Mouse (Mus musculus) left cerebral cortex, postnatal 14 days (tissue): Measurements from ENCODE around the gene Selenbp2. TPM values are rescaled to one million over a fixed set of nuclear protein-coding genes. Genes with fewer than 3 reads are reported as not detected.
"Not testable (repeated sequence)": the region's sequence is repeated elsewhere in the genome, so short reads cannot be mapped to it uniquely, and the experiment has no call there.

Experiments used
- DNase-seq, 2 experiments: peaks; one replicate each; pipeline ENCODE4 v3.0.0; 2021 to 2022; ENCODE audit warnings: low spot score in 2 of 2, mixed read lengths in 1 of 2
- intact Hi-C: fragments of 180-260 bp; cut with DNase I; formaldehyde crosslinking; loops from one replicate; pipeline ENCODE4 v1.15.1; 2025
- long read RNA-seq, 2 experiments: library from polyadenylated mRNA; stranded (forward); transcript quantifications; one replicate each; pipeline ENCODE4 v2.0.0; 2021
- total RNA-seq, 2 experiments: library from RNA; stranded (reverse); gene quantifications; 2 replicates each; pipeline ENCODE4 v1.2.3; 2021

Selenbp2 gene
- total RNA-seq, result not detected
- long read RNA-seq, experiment 1, result 0 reads
- long read RNA-seq, experiment 2, result 0 reads

DNA sequence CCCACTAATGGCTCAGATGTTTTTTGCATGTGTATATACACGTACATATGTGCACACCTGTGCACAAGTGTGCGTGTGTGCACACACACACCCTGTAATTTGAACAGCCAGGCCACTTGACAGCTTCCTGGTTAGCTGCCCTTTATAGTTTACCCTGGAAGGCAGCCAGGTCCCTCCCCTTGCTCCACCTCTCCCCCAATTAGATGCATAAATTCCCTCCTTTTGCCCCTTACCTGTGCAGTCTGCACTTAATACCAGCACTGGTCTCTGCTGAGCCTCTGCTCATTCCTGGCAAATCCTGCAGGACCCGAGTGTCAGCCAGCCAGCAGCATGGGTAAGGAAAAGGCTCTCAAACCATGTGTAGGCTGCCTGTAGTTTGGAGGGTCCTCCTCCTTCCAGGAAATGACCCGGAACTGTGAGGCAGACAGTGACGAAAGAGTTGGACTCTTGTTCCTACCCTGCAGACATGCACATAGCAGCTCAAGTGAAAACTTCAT is at the start of gene Selenbp2:
Gene Selenbp2, plus strand, starts transcription at position 228 of the 497 bp plus-strand sequence.
- no peak for DNase-seq
- intact Hi-C loops, result no loop called here

DNA sequence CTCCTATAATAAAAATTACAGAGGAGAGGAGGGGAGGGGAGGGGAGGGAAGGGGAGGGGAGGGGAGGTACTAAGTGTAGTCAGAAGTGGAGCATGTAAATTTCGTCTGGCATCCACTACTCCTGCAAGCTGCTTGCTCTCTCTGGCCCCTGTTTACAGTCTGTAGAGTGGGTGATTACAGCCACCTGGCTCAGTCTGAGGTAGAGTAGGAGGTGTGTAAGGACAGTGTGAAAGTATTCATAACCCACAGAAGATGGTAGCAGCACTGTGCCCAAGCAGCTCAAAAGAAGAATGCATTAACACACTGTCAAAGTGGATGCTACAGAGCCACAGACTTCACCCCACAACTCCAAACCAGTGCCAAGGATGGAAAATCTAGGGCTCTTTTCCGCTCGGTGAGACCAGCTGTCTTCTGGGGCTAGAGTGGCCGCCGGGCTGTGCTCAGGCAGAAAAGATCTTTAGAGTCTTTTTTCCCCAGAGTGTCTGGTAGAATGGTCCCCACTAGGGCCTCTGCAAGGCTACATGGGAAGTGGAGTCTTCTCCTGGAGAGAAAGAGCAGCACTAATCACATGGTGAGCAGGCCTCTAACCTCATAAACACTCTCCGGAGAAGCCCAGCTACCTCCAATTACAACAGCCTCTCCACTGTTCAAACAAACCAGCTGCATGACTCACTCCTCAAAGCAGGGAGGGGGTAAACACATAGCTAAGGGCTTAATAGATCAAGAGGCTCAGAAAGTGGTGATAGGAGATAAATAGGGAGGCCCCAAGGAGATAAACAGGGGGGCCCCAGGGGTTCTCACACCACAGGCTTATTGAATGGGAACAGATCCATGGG is 44.4 kb upstream of the Selenbp2 start:
- intact Hi-C loops, result no loop called here
- peak in 1 of 2 experiments; percentile 7 for DNase-seq

DNA sequence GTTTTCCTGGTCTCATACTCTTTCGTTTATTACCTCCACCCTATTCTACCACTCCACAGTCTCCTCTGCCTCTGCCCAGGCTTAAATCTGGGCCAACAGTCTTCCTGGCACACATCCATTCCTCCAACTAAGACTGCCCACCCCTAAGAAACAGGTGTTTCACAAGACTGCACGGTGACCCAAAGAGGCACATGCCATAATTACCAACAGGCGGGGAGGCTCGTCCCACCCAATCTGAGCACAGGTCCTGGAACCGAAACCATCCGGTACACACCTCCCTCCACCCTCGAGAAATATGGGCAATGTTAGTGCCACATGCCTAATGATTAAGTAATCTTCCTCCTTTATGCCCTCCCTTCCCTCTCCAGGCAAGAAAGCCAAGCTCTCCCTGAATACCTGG is 42.9 kb upstream of the Selenbp2 start:
- DNase-seq, result no peak
- intact Hi-C loops, result no loop called here

DNA sequence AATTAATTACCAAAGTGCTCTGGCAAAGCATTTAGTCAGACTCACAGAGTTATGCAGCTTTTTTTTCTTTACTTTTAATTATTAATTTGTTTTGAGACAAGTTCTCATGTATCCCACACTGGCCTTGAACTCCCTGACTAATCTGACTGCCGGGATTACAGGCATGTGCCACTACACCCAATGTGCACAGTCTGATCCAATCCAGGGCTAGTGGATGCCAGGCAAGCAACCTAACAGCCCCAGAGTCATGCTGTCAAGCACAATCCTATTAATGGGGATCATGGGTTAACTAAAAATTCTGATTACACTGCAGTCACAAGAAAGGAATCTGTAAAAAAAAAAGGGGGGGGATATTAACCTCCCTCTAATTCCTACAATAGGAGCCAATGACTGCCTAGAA is 39.4 kb upstream of the Selenbp2 start:
- DNase-seq, intact Hi-C loops: not testable (repeated sequence)

DNA sequence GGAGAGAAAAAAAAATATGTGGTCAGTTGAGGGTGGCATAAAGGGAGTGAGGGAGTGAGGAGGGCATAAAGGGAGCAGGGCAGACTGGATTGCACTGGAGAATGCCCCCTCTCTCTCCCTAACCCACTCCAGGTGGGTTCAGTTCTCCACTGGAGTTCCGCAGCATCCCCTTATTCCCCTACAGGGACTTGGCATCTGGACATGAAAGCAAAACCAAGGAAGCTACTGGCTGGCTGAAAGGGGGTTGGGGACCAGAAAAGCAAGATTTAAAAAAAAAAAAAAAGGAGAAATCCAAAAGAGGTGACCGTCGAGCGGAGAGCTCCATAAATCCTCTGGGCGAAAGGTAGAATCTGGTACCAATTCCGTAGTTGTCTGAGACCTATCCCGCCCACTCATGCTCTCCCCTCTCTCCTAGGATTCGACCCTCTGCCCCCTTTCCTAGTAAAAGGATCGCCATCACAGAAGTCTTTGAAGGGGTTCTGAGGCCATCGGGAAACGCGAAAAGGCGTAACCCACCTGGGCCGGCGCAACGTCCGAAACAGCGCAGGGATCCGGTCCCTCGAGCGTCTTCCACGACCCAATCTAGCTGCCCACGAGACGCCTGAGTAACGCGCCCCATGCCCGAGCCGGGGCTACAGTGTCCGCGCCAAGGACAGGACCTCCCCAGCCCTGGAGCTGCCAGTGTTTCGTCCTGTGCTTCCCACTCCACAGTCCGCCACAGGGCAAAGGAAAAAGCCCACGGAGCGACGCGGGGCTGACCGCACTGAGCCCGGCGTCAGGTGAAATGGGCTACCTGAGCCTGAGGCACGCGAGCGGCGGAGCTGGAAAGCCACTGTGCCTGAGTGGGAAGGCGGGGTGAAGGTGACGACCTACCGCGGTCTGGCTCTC is 35.3 kb upstream of the Selenbp2 start:
- DNase-seq, intact Hi-C loops: not testable (repeated sequence)

DNA sequence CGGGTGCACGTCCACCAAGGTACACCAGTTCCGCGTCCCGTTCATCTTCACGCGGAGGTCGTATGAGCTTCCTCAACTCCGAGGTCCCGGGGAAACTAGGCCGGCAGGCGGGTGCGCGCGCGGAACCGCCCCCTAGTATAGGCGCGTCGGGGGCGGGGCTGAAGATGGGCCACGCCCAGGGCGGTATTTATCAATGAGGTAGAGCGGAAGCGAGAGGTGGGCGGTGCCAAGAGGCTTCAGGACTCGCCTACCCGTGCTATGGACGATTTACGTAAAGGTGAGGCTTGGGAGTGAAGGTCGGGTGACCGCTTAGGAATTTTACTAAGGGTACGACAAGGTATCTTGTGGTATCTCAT is 34.6 kb upstream of the Selenbp2 start, which contains the start of gene Tuft1:
Gene Tuft1, minus strand, starts transcription at position 133 of the 356 bp plus-strand sequence.
- intact Hi-C loops, result not testable (repeated sequence)
- DNase-seq, result peak; percentile 12 to 47

DNA sequence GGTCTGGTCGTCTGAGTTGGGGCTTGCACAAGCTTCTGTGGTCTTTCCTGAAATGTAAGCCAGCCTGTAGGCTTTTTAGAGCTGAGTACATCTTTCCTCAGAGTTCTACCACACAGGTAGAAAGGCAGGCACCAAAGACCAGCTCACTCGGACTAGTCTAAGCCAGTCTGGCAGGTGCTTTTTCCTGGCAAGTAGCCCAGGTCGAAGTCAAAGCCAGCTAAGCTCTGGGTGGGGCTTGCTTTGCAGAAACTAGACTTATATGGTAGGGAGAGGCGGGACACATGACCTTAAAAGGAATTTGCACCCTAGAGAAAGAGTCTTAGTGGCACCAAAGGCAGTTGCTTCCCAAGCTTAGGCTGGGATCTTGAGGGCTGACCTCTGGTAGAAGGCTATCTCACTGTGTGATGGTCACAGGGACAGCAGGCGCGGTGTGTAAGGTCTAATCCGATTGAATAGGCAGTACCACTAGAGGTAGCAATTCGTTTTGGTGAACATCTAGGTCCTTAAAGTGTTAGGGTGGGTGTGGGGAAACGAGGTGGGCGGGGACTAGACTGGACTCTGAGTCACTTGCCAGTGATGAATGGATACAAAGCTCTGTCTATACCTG is 34.1 kb upstream of the Selenbp2 start:
- DNase-seq, intact Hi-C loops: not testable (repeated sequence)

DNA sequence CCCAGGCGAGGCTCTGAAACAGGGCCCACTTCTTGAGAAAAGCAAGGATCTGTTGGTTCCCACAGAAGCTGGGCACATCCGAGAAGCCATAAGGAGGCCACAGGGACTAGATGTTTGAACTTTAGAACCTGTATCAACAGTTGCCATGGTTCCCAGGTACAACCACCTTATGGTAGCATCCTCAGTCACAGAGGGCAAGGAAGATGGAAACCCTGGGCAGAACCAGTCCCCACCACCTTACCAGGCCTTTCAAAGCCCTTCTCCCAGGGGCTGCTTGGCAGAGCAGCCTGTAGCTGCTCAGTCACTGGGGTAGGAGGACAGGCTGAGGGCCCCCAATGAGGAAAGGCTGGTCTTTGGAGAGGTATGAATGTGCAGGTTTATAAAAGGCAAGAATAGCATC is 32.5 kb upstream of the Selenbp2 start:
- DNase-seq, intact Hi-C loops: not testable (repeated sequence)

DNA sequence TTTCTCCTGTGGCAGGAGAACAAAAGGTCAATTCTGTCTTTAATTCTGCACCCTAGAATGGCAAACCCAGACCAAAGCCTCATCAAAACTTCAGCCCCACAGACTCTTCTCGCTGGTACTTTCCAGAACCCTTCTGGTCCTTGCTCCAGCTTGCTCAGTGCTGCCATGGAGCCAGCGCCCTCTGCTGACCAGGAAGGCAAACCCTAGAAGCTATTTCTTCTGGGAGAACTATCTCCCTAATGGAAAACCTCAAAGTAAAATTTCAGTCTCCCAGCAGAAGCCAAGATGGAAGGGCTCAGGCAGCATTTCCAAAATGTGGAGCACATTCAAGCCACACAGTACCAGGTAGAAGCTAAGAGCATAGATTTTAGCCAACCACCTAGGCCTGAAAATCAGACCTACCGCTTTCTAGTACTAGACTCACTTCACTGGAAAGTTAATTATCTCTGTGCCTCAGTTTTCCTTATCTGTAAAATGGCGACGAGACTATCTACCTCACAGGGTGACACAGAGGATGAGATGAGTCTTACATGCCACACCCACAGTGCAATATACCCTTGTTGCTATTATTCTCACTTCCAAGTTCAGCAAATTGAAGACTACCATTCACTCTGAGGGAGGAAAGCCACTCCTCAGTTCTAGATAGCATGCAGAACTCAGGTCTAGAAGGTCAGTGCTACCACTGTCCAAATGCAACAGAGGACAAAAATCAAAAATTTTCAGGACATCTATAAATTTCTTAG is 28.1 kb upstream of the Selenbp2 start:
- intact Hi-C loops, result not testable (repeated sequence)

DNA sequence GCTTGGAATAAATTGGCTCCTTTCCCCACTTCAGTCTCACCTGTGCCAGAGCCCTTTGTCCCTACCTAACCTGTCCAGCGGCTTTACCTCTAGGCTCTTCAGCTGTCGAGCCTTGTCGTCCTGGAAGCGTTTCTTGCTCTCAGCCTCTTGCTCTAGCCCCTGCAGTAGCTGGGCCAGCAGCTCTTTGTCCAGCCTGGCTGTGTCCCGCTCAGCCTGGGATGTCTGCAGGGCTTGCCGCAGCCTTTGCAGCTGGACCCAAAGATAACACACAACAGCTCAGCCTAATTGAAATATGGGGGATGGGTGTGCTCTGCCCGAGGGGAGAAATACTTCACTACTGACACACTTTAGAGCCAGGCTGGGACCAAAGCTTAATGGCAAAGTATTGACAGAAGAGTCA is 27.5 kb upstream of the Selenbp2 start:
- DNase-seq, intact Hi-C loops: not testable (repeated sequence)

More for the DNA sequence above, 28.1 kb upstream of the Selenbp2 start:
- DNase-seq, result not testable (repeated sequence)

DNA sequence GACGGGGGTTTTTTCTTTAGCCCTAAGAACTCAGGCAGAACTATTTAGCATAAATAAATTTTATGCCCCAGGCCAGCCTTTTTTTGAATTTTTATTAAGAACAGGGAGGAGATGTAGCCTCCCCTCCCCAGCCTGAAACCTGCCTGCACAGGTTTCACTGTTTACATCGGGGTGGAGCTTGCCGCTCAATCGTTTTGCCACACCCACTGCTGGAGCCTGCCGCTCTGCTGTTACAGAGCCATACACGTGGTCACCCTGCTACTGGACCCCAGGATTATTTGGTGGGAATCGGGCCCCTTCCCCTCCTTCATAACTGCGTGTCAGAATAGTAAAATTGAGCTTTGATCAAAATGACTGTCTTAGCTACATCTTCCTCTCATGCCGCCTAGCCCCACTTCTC is 18.3 kb upstream of the Selenbp2 start:
- DNase-seq, intact Hi-C loops: not testable (repeated sequence)

DNA sequence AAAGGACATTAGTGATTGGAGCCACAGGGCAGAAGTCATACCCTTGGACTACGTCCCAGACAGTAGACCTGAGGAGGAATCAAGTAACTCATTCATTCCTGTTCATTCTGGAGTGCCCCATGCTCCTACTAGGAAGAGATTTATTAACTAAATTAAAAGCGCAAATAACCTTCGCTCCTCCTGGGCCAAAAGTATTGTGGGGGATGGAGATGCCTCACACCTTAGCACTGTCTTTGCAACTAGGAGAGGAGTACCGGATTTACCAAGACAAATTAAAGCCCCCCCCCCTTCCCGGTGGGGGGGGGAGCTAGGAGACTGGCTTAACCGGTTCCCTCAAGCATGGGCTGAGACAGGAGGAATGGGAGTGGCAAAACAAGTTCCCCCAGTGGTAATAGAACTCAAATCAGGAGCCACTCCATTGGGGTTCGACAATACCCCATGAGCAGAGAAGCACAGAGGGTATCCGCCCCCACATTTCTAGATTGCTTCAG is 14.0 kb upstream of the Selenbp2 start:
- intact Hi-C loops, result no loop called here
- DNase-seq, result no peak

DNA sequence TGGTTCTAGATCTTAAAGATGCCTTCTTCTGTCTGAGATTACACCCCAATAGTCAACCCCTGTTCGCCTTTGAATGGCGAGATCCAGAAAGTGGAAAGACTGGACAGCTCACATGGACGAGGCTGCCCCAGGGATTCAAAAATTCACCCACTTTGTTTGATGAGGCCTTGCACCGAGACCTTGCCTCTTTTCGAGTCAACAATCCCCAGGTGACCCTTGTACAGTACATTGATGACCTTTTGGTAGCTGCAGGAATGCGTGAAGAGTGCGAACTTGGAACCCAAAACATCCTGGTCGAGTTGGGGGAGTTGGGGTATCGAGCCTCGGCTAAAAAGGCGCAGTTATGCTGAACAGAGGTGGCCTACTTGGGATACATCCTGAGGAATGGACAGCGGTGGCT is 13.3 kb upstream of the Selenbp2 start:
- intact Hi-C loops, DNase-seq: not testable (repeated sequence)

DNA sequence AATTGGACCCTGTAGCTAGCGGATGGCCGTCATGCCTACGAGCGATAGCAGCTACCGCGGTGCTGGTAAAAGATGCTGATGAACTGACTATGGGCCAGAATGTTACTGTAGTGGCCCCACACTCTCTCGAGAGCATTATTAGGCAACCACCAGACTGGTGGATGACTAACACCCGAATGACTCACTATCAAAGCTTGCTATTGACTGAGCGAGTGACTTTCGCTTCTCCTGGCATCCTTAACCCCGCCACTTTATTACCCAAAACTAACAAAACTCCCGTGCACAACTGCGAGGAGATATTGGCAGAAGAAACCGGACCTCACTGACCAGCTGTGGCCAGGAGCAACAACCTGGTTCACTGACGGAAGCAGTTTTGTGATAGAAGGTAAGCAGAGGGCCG is 12.6 kb upstream of the Selenbp2 start:
- intact Hi-C loops, result no loop called here

DNA sequence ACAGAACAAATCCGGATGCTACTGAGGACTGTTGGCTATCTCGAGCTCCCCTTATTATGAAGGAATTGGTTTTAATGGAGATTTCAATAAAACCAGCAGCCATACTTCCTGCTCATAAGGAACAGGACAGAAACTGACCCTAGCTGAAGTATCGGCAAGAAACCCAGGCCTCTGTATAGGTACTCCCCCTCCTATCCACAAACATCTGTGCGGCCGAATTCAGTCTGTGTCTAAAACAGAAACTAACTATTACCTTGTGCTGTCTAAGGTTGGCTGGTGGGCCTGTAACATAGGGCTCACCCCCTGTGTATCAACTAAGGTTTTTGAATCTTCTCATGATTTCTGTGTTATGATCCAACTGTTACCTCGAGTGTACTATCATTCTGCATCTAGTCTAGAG is 9.7 kb upstream of the Selenbp2 start:
- no peak for DNase-seq
- intact Hi-C loops, result no loop called here

More for the DNA sequence above, 12.6 kb upstream of the Selenbp2 start:
- DNase-seq, result no peak

DNA sequence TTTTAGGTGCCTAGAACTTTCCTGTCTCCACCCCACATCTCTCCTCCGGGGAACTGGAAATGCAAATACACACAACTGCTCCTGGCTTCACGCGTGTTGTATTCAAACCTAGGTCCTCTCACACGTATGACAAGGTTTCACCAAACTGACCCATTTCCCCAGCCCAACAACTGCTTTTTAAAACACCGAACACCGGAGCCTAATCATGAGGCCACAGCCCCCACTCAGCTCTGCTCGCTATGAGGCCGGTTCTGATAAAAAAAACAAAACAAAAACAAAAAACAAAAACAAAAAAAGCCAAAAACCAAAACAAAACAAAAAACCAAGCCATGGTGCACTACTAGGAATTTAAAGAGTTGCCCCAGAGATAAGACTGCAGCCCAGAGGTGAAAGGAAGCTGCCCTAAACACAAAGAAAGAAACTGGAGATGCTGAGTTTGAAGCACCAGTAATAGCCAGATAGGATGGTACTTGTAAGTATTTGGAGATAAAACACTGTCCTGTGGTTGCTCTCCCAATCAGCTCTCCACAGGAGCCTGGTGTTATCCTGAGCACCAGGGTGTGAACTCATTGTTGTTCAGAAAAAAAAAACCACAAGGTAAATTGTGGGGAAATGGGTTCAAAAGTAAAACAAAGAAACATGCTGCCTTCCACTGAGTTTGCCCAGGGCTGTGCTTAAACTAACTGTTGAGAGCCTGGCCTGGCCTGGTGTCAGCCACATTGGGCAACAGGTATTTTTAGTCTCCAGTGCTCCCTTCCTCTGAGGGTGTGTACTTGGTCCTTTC is 7.2 kb upstream of the Selenbp2 start:
- intact Hi-C loops, DNase-seq: not testable (repeated sequence)

DNA sequence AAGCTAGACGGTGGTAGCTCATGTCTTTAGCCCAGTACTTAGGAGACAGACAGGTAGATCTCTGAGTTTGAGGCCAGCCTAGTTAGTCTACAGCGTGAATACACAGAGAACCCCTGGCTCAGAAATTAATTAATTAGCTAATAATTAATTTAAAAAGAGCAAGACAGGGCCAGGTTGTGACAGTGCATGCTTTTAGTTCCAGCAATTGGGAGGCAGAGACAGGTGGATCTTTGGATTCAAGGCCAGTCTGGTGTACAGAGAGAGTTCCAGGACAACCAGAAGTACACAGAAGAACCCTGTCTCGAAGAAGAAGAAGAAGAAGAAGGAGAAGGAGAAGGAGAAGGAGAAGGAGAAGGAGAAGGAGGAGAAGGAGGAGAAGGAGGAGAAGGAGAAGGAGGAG is 4.7 kb upstream of the Selenbp2 start:
- DNase-seq, intact Hi-C loops: not testable (repeated sequence)

DNA sequence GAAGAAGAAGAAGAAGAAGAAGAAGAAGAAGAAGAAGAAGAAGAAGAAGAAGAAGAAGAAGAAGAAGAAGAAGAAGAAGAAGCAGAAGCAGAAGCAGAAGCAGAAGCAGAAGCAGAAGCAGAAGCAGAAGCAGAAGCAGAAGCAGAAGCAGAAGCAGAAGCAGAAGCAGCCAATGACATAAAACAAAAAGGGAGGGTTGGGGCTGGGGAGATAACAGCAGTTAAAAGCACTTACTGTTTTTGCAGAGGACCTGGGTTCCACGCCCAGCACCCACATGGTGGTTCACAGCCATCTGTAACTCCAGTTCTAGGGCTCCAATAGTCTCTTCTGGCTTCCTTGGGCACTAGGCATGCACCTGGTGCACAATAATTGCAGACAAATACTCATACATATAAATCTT is 4.2 kb upstream of the Selenbp2 start:
- DNase-seq, intact Hi-C loops: not testable (repeated sequence)
